Mouse (Mus musculus) heart, embryonic 15.5 days (tissue): Measurements from ENCODE around the gene Mfsd6l. TPM values are rescaled to one million over a fixed set of nuclear protein-coding genes. Genes with fewer than 3 reads are reported as not detected.

ENCODE experiments used
- ATAC-seq: fragments of 200-750 bp; cut with Nextera tagmentation; replicated peaks from 2 replicates; pipeline ENCODE4 v1.8.0; 2017; ENCODE audit warnings: low read depth, moderate TSS enrichment; ENCODE audit not compliant: insufficient number of reproducible peaks, insufficient read depth, low FRiP score
- H3K27ac ChIP-seq: fragments of 300-500 bp; sonication (generic); 2 replicates; pipeline ENCODE4 v1.5.1; 2015; ENCODE audit warnings: mild to moderate bottlenecking, inconsistent platforms
- H3K27me3 ChIP-seq: fragments of 300-500 bp; sonication (generic); 2 replicates; pipeline ENCODE4 v1.6.1; 2015; ENCODE audit warnings: inconsistent platforms
- H3K36me3 ChIP-seq: fragments of 300-500 bp; sonication (generic); 2 replicates; pipeline ENCODE4 v1.6.1; 2015; ENCODE audit warnings: mild to moderate bottlenecking, inconsistent platforms
- H3K4me1 ChIP-seq: fragments of 300-500 bp; sonication (generic); replicated peaks from 2 replicates; pipeline ENCODE4 v1.6.1; 2015; ENCODE audit warnings: inconsistent platforms
- H3K4me2 ChIP-seq: fragments of 300-500 bp; sonication (generic); 2 replicates; pipeline ENCODE4 v1.6.1; 2015; ENCODE audit warnings: inconsistent platforms, mild to moderate bottlenecking, moderate library complexity
- H3K4me3 ChIP-seq: fragments of 300-500 bp; sonication (generic); 2 replicates; pipeline ENCODE4 v1.5.1; 2015; ENCODE audit warnings: mild to moderate bottlenecking, inconsistent platforms
- H3K9ac ChIP-seq: fragments of 300-500 bp; sonication (generic); 2 replicates; pipeline ENCODE4 v1.6.1; 2015; ENCODE audit warnings: mild to moderate bottlenecking, inconsistent platforms
- H3K9me3 ChIP-seq: fragments of 300-500 bp; sonication (generic); replicated peaks from 2 replicates; pipeline ENCODE4 v1.6.1; 2016; ENCODE audit warnings: inconsistent platforms
- WGBS: fragments of 180-500 bp; shearing (Covaris S2); methylation state at CpG from one replicate; pipeline ENCODE4 v1.1.7; 2015; ENCODE audit warnings: mixed read lengths; 5-methylcytosine and 5-hydroxymethylcytosine counted together
- polyA plus RNA-seq: library from polyadenylated mRNA; unstranded; fragments of >200 nt; fragmentation: Nextera tagmentation; extraction: Ambion mirVana; gene quantifications from 2 replicates; pipeline ENCODE4 v1.2.1, GENCODE M21; 2015

The Mfsd6l gene
- polyA plus RNA-seq, 1 experiment from 2014 or later, result not detected

GRCm38 (mm10) chr11:68583906-68584480, 28.0 kb downstream of the Mfsd6l start:
- no peak overlapping the region for H3K9ac ChIP-seq
- no peak overlapping the region for H3K4me2 ChIP-seq
- H3K27ac ChIP-seq, result no peak overlapping the region
- H3K27me3 ChIP-seq, result no peaks in the 10 kb centered on the region
- no peak for ATAC-seq
- H3K9me3 ChIP-seq, result no peaks in the 10 kb centered on the region
- peaks cover 5% of the 10 kb centered on the region; the same call in 1 of the 2 replicates for H3K4me1 ChIP-seq
- no peak overlapping the region for H3K4me3 ChIP-seq
- H3K36me3 ChIP-seq, result no peaks in the 10 kb centered on the region
- 68% methylated on average over 8 of the region's 8 CpGs for WGBS

- Histone ChIP-seq H3K9ac (no peak overlapping the region), H3K27me3 (no peaks in the 10 kb centered on the region), H3K4me3 (no peak overlapping the region), H3K4me1 (peaks cover 16% of the 10 kb centered on the region), H3K36me3 (no peaks in the 10 kb centered on the region), H3K4me2 (no peak overlapping the region), H3K27ac (no peak overlapping the region), H3K9me3 (no peaks in the 10 kb centered on the region)
- 19% methylated on average over 3 of the region's 3 CpGs for WGBS
- peak; percentile 65; the same call in 1 of the 2 replicates for ATAC-seq
Measured at GRCm38 (mm10) chr11:68585890-68586289, 29.9 kb downstream of the Mfsd6l start.

DNA sequence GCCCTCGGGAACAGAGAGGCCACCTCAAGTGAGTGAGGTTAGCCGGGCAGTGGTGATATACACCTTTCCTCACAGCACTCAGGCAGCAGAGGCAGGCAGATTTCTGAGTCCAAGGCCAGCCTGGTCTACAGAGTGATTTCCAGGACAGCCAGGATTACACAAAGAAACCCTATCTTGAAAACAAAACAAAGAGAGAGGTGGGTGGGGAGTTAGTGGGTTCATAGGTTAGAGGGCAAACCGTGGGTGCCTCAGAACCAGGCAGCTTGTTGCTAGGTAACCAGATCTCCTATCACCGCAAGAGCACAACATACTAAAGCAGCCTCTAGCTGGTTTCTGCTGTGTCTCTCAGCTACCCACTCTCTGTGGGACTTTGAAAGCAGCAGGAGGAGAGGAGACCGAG, 30.7 kb downstream of the Mfsd6l start, which contains the start of gene Ccdc42:
Gene Ccdc42 (plus strand): TSS at position 301 of the 400 bp plus-strand sequence.
- no peak within 1 kb of the TSS for H3K27ac ChIP-seq
- no peak for ATAC-seq
- H3K9ac ChIP-seq, result no peak within 1 kb of the TSS
- H3K4me2 ChIP-seq, result no peak within 1 kb of the TSS
- peaks cover 21% of the 10 kb centered on the region for H3K4me1 ChIP-seq
- WGBS, result 68% methylated on average over 5 of the region's 5 CpGs
- no peaks in the 10 kb centered on the region for H3K36me3 ChIP-seq
- no peaks in the 10 kb centered on the region for H3K27me3 ChIP-seq
- no peaks in the 10 kb centered on the region for H3K9me3 ChIP-seq
- H3K4me3 ChIP-seq, result no peak within 1 kb of the TSS

GRCm38 (mm10) chr11:68589055-68589809, 33.2 kb downstream of the Mfsd6l start:
- Histone ChIP-seq H3K27me3 (no peaks in the 10 kb centered on the region), H3K4me2 (no peak overlapping the region), H3K4me1 (peaks cover 39% of the 10 kb centered on the region), H3K9me3 (no peaks in the 10 kb centered on the region), H3K36me3 (no peaks in the 10 kb centered on the region), H3K27ac (no peak overlapping the region), H3K9ac (no peak overlapping the region), H3K4me3 (no peak overlapping the region)
- 0 out of 2 replicates have a peak, but pooled peaks have one; percentile 34 for ATAC-seq
- WGBS, result 61% methylated on average over 8 of the region's 8 CpGs

DNA sequence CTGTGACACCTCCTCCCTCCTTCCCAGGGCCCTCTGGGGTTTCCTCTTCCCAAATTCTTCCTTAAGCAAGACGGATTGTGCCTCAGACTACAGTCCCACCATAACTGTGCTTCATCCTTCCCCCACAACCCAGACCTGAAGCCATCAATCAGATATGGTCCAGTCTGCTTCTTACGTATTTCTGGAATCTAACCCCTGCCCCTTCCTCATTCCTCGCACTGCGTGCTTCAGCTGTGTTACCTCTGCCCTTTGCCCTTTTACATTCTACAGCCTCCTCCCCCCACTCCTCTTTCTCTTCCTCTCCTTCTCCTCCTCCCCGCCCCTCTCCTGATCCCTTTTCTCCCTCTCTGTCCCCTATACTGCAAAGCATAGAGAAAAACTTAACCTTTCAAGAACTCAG, 35.7 kb downstream of the Mfsd6l start:
- WGBS, result 52% methylated on average over 5 of the region's 5 CpGs
- Histone ChIP-seq H3K9ac (no peak overlapping the region), H3K9me3 (no peaks in the 10 kb centered on the region), H3K4me2 (no peak overlapping the region), H3K27ac (no peak overlapping the region), H3K4me3 (no peak overlapping the region), H3K4me1 (peaks cover 40% of the 10 kb centered on the region), H3K36me3 (no peaks in the 10 kb centered on the region), H3K27me3 (no peaks in the 10 kb centered on the region)
- no peak for ATAC-seq

DNA sequence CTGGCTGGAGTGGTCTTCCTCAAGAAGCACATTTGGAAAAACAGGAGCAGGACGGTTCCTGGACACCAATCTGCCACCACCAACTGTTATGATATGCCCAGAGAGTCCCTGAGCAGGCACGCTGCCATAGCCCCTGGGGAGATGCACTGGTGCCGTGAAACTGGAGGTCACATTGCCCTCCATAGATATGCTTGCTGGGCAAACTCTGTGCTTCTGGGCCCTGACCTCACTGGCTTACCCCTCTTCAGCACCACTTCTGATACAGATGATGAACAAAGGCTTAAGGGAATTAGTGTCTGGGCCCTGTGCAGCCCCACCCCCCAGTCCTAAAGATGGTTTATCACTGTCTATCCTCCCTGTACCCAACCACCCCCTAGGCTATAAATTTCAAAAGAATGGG, 37.3 kb downstream of the Mfsd6l start:
- Histone ChIP-seq H3K27me3 (no peaks in the 10 kb centered on the region), H3K4me3 (no peak overlapping the region), H3K9me3 (no peaks in the 10 kb centered on the region), H3K36me3 (no peaks in the 10 kb centered on the region), H3K27ac (peak overlapping the region; percentile 52), H3K4me1 (peaks cover 40% of the 10 kb centered on the region), H3K9ac (no peak overlapping the region), H3K4me2 (no peak overlapping the region)
- 28% methylated on average over 3 of the region's 3 CpGs for WGBS
- no peak; the same call in 1 of the 2 replicates for ATAC-seq

- no peak for ATAC-seq
- Histone ChIP-seq H3K27ac (no peak overlapping the region), H3K27me3 (no peaks in the 10 kb centered on the region), H3K4me3 (no peak overlapping the region), H3K9me3 (no peaks in the 10 kb centered on the region), H3K4me1 (peaks cover 50% of the 10 kb centered on the region), H3K36me3 (no peaks in the 10 kb centered on the region), H3K4me2 (no peak overlapping the region), H3K9ac (no peak overlapping the region)
- 81% methylated on average over 2 of the region's 2 CpGs for WGBS
Measured at GRCm38 (mm10) chr11:68597912-68598311, 41.9 kb downstream of the Mfsd6l start.

GRCm38 (mm10) chr11:68600551-68601021, 44.6 kb downstream of the Mfsd6l start:
- 24% methylated on average over 6 of the region's 6 CpGs for WGBS
- no peaks in the 10 kb centered on the region for H3K27me3 ChIP-seq
- no peaks in the 10 kb centered on the region for H3K36me3 ChIP-seq
- ATAC-seq, result 0 out of 2 replicates have a peak, but pooled peaks have one; percentile 22
- H3K4me2 ChIP-seq, result no peak overlapping the region
- no peaks in the 10 kb centered on the region for H3K9me3 ChIP-seq
- H3K9ac ChIP-seq, result no peak overlapping the region
- H3K27ac ChIP-seq, result peak overlapping the region; percentile 86
- H3K4me3 ChIP-seq, result no peak overlapping the region
- peaks cover 39% of the 10 kb centered on the region for H3K4me1 ChIP-seq

- 12% methylated on average over 9 of the region's 9 CpGs for WGBS
- Histone ChIP-seq H3K36me3 (no peaks in the 10 kb centered on the region), H3K9ac (no peak overlapping the region), H3K9me3 (no peaks in the 10 kb centered on the region), H3K4me3 (no peak overlapping the region), H3K27me3 (no peaks in the 10 kb centered on the region), H3K4me1 (peaks cover 39% of the 10 kb centered on the region), H3K4me2 (0 out of 2 replicates have a peak overlapping the region, but pooled peaks have one; percentile 5), H3K27ac (peak overlapping the region; percentile 86)
- peak; percentile 37; the same call in 1 of the 2 replicates for ATAC-seq
Measured at GRCm38 (mm10) chr11:68601486-68601991, 45.6 kb downstream of the Mfsd6l start.

GRCm38 (mm10) chr11:68602200-68602931, 46.4 kb downstream of the Mfsd6l start:
- H3K4me3 ChIP-seq, result no peak overlapping the region
- peak overlapping the region; percentile 86 for H3K27ac ChIP-seq
- peak overlapping the region; percentile 26 for H3K4me2 ChIP-seq
- H3K9me3 ChIP-seq, result no peaks in the 10 kb centered on the region
- H3K4me1 ChIP-seq, result peaks cover 39% of the 10 kb centered on the region
- H3K36me3 ChIP-seq, result no peaks in the 10 kb centered on the region
- no peak overlapping the region for H3K9ac ChIP-seq
- 11% methylated on average over 8 of the region's 8 CpGs for WGBS
- ATAC-seq, result peak; percentile 81
- H3K27me3 ChIP-seq, result no peaks in the 10 kb centered on the region

DNA sequence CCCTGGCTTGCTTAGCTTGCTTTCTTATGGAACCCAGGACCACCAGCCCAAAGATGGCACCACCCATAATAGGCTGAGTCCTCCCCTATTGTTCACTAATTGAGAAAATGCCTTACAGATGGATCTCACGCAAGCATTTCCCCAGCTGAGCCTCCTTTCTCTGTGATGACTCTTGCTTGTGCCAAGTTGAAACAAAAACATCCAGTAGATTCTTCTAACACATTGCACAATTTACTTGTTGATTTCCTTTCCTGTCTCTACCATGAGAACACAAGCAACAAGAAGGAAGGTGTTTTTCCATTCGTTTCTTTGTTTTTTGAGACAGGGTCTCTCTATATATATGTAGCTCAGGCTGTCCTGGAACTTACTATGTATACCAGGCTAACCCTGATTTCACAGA, 51.1 kb downstream of the Mfsd6l start:
- no peak overlapping the region for H3K4me3 ChIP-seq
- H3K4me2 ChIP-seq, result no peak overlapping the region
- no peak overlapping the region for H3K27ac ChIP-seq
- no peaks in the 10 kb centered on the region for H3K9me3 ChIP-seq
- H3K4me1 ChIP-seq, result peaks cover 26% of the 10 kb centered on the region
- no peaks in the 10 kb centered on the region for H3K36me3 ChIP-seq
- no peak overlapping the region for H3K9ac ChIP-seq
- WGBS, result 72% methylated on average over 2 of the region's 2 CpGs
- H3K27me3 ChIP-seq, result no peaks in the 10 kb centered on the region
- ATAC-seq, result no peak
